Mouse (Mus musculus) limb, embryonic 10.5 days (tissue): Measurements from ENCODE around the gene Trpc4. TPM values are rescaled to one million over a fixed set of nuclear protein-coding genes. Genes with fewer than 3 reads are reported as not detected.
A peak's percentile ranks its signal among the peaks of the same experiment; 100 is the strongest.

Experiments
- DNase-seq: peaks from one replicate; pipeline ENCODE4 v3.0.0-alpha.2; 2017; ENCODE audit warnings: low spot score
- H3K27ac ChIP-seq: fragments of 300-500 bp; sonication (generic); 2 replicates; pipeline ENCODE4 v1.5.1; 2016; ENCODE audit warnings: mild to moderate bottlenecking
- H3K27me3 ChIP-seq: fragments of 300-500 bp; sonication (generic); 2 replicates; pipeline ENCODE4 v1.6.1; 2016; ENCODE audit warnings: low read depth, mild to moderate bottlenecking; ENCODE audit not compliant: poor library complexity, severe bottlenecking
- H3K36me3 ChIP-seq: fragments of 300-500 bp; sonication (generic); 2 replicates; pipeline ENCODE4 v1.6.1; 2016; ENCODE audit warnings: mild to moderate bottlenecking, moderate library complexity
- H3K4me1 ChIP-seq: fragments of 300-500 bp; sonication (generic); 2 replicates; pipeline ENCODE4 v1.6.1; 2016
- H3K4me3 ChIP-seq: fragments of 300-500 bp; sonication (generic); 2 replicates; pipeline ENCODE4 v1.5.1; 2016; ENCODE audit warnings: mild to moderate bottlenecking, moderate library complexity
- H3K9me3 ChIP-seq: fragments of 300-500 bp; sonication (generic); replicated peaks from 2 replicates; pipeline ENCODE4 v1.6.1; 2016; ENCODE audit warnings: mild to moderate bottlenecking
- WGBS: fragments of 180-500 bp; shearing (Covaris S2); methylation state at CpG from one replicate; pipeline ENCODE4 v1.1.7; 2016; 5-methylcytosine and 5-hydroxymethylcytosine counted together
- polyA plus RNA-seq: library from polyadenylated mRNA; unstranded; fragments of >200 nt; fragmentation: Nextera tagmentation; extraction: Ambion mirVana; gene quantifications from 2 replicates; pipeline ENCODE4 v1.2.1, GENCODE M21; 2016

Gene Trpc4
- 0.15 and 0.48 TPM in 2 replicates for polyA plus RNA-seq

GRCm38 (mm10) chr3:54155639-54156315 is at the start of gene Trpc4:
TSS of gene Trpc4 (plus strand) at chr3:54156035.
- H3K36me3 ChIP-seq, result no peaks in the 10 kb centered on the region
- H3K27me3 ChIP-seq, result peaks cover 43% of the 10 kb centered on the region
- H3K27ac ChIP-seq, result no peak within 1 kb of the TSS
- no peaks in the 10 kb centered on the region for H3K9me3 ChIP-seq
- under 1% methylated on average over 35 of the region's 36 CpGs for WGBS
- DNase-seq, result peak; percentile 61
- peak within 1 kb of the TSS; percentile 54 for H3K4me3 ChIP-seq
- peaks cover 23% of the 10 kb centered on the region for H3K4me1 ChIP-seq

GRCm38 (mm10) chr3:54111489-54111888 is 44.3 kb upstream of the Trpc4 start:
- 86% methylated on average over 9 of the region's 9 CpGs for WGBS
- Histone ChIP-seq H3K4me1 (no peaks in the 10 kb centered on the region), H3K36me3 (no peaks in the 10 kb centered on the region), H3K9me3 (no peaks in the 10 kb centered on the region), H3K4me3 (no peak overlapping the region), H3K27me3 (no peaks in the 10 kb centered on the region), H3K27ac (no peak overlapping the region)
- DNase-seq, result no peak

- peaks cover 31% of the 10 kb centered on the region for H3K4me1 ChIP-seq
- no peaks in the 10 kb centered on the region for H3K36me3 ChIP-seq
- H3K4me3 ChIP-seq, result no peak overlapping the region
- no peaks in the 10 kb centered on the region for H3K9me3 ChIP-seq
- H3K27ac ChIP-seq, result no peak overlapping the region
- H3K27me3 ChIP-seq, result peaks cover 8% of the 10 kb centered on the region; the same call in 1 of the 2 replicates
- DNase-seq, result peak; percentile 68
- 29% methylated on average over 5 of the region's 5 CpGs for WGBS
Observed at GRCm38 (mm10) chr3:54135376-54135775, 20.5 kb upstream of the Trpc4 start.

- Histone ChIP-seq H3K9me3 (no peaks in the 10 kb centered on the region), H3K4me1 (peaks cover 9% of the 10 kb centered on the region), H3K27me3 (peaks cover 8% of the 10 kb centered on the region; the same call in 1 of the 2 replicates), H3K27ac (no peak overlapping the region), H3K36me3 (no peaks in the 10 kb centered on the region), H3K4me3 (no peak overlapping the region)
- DNase-seq, result no peak
- WGBS, result 91% methylated on average over 2 of the region's 2 CpGs
Observed at GRCm38 (mm10) chr3:54141376-54141775, 14.5 kb upstream of the Trpc4 start.

- H3K9me3 ChIP-seq, result no peaks in the 10 kb centered on the region
- no peaks in the 10 kb centered on the region for H3K36me3 ChIP-seq
- WGBS, result 7% methylated on average over 16 of the region's 16 CpGs
- peaks cover 23% of the 10 kb centered on the region for H3K4me1 ChIP-seq
- DNase-seq, result no peak
- no peak overlapping the region for H3K27ac ChIP-seq
- H3K4me3 ChIP-seq, result peak overlapping the region; percentile 54
- peaks cover 43% of the 10 kb centered on the region for H3K27me3 ChIP-seq
Observed at GRCm38 (mm10) chr3:54154844-54155638, 794 bp upstream of the Trpc4 start.

- H3K27ac ChIP-seq, result no peak overlapping the region
- H3K9me3 ChIP-seq, result no peaks in the 10 kb centered on the region
- H3K27me3 ChIP-seq, result peaks cover 43% of the 10 kb centered on the region
- H3K4me3 ChIP-seq, result peak overlapping the region; percentile 54
- H3K36me3 ChIP-seq, result no peaks in the 10 kb centered on the region
- peak; percentile 48 for DNase-seq
- H3K4me1 ChIP-seq, result peaks cover 23% of the 10 kb centered on the region
- under 1% methylated on average over 28 of the region's 28 CpGs for WGBS
Observed at GRCm38 (mm10) chr3:54156316-54157000, 623 bp downstream of the Trpc4 start.

GRCm38 (mm10) chr3:54170701-54171100 is 14.9 kb downstream of the Trpc4 start:
- Histone ChIP-seq H3K9me3 (no peaks in the 10 kb centered on the region), H3K4me1 (no peaks in the 10 kb centered on the region), H3K27me3 (no peaks in the 10 kb centered on the region), H3K27ac (no peak overlapping the region), H3K36me3 (no peaks in the 10 kb centered on the region), H3K4me3 (no peak overlapping the region)
- no peak for DNase-seq

GRCm38 (mm10) chr3:54177296-54177695 is 21.5 kb downstream of the Trpc4 start:
- Histone ChIP-seq H3K4me3 (no peak overlapping the region), H3K27me3 (no peaks in the 10 kb centered on the region), H3K9me3 (no peaks in the 10 kb centered on the region), H3K27ac (no peak overlapping the region), H3K36me3 (no peaks in the 10 kb centered on the region), H3K4me1 (no peaks in the 10 kb centered on the region)
- no peak for DNase-seq
- WGBS, result 98% methylated on average over 1 of the region's 1 CpGs

GRCm38 (mm10) chr3:54190932-54191668 is 35.3 kb downstream of the Trpc4 start:
- 81% methylated on average over 6 of the region's 6 CpGs for WGBS

GRCm38 (mm10) chr3:54201231-54201630 is 45.4 kb downstream of the Trpc4 start:
- no peaks in the 10 kb centered on the region for H3K36me3 ChIP-seq
- H3K9me3 ChIP-seq, result no peaks in the 10 kb centered on the region
- no peaks in the 10 kb centered on the region for H3K27me3 ChIP-seq
- H3K4me1 ChIP-seq, result 0 out of 2 replicates have a peak, but pooled peaks cover 3% of the 10 kb centered on the region
- 89% methylated on average over 5 of the region's 5 CpGs for WGBS
- no peak overlapping the region for H3K4me3 ChIP-seq
- no peak overlapping the region for H3K27ac ChIP-seq
- no peak for DNase-seq

More at GRCm38 (mm10) chr3:54190932-54191668, 35.3 kb downstream of the Trpc4 start:
- no peaks in the 10 kb centered on the region for H3K4me1 ChIP-seq
- H3K36me3 ChIP-seq, result no peaks in the 10 kb centered on the region
- no peak for DNase-seq
- H3K9me3 ChIP-seq, result no peaks in the 10 kb centered on the region
- no peak overlapping the region for H3K27ac ChIP-seq
- H3K27me3 ChIP-seq, result no peaks in the 10 kb centered on the region
- H3K4me3 ChIP-seq, result no peak overlapping the region

- DNase-seq, result no peak
- Histone ChIP-seq H3K27ac (no peak overlapping the region), H3K36me3 (no peaks in the 10 kb centered on the region), H3K9me3 (no peaks in the 10 kb centered on the region), H3K27me3 (no peaks in the 10 kb centered on the region), H3K4me1 (0 out of 2 replicates have a peak, but pooled peaks cover 3% of the 10 kb centered on the region), H3K4me3 (no peak overlapping the region)
- 54% methylated on average over 5 of the region's 5 CpGs for WGBS
Observed at GRCm38 (mm10) chr3:54204386-54204785, 48.6 kb downstream of the Trpc4 start.

GRCm38 (mm10) chr3:54210112-54210511 is 54.3 kb downstream of the Trpc4 start:
- H3K4me1 ChIP-seq, result no peaks in the 10 kb centered on the region
- H3K9me3 ChIP-seq, result no peaks in the 10 kb centered on the region
- H3K27me3 ChIP-seq, result no peaks in the 10 kb centered on the region
- 83% methylated on average over 3 of the region's 3 CpGs for WGBS
- no peak overlapping the region for H3K27ac ChIP-seq
- H3K4me3 ChIP-seq, result no peak overlapping the region
- no peak for DNase-seq
- no peaks in the 10 kb centered on the region for H3K36me3 ChIP-seq
